Mouse (Mus musculus): Measurements from ENCODE around the gene Nsun2.

- no peak for TF ChIP-seq CTCF (IDR thresholded peaks at IDR 0.05; ENCODE audit: borderline replicate concordance, control insufficient read depth, extremely low read depth, insufficient read depth, low read length, poor library complexity)
- TF ChIP-seq POLR2A (IDR thresholded peaks at IDR 0.05; ENCODE audit: control insufficient read depth, extremely low read depth, insufficient read depth, low read length, poor library complexity), result no peak
These were observed 106.6 kb downstream of the Nsun2 start for GRCm38 (mm10) chr13:69640126-69640525.
